Mouse (Mus musculus) stomach, postnatal 0 days (tissue): ENCODE measurements around the gene Epm2aip1. TPM values are rescaled to one million over a fixed set of nuclear protein-coding genes. Genes with fewer than 3 reads are reported as not detected.

Source experiments
- ATAC-seq: fragments of 200-750 bp; cut with Nextera tagmentation; 2 replicates; pipeline ENCODE4 v1.8.0; 2017; ENCODE audit not compliant: low FRiP score, low TSS enrichment
- DNase-seq: peaks from one replicate; pipeline ENCODE4 v3.0.0-alpha.2; 2016; ENCODE audit warnings: low spot score
- H3K27ac ChIP-seq: fragments of 300-500 bp; sonication (generic); replicated peaks from 2 replicates; pipeline ENCODE4 v1.5.1; 2014; ENCODE audit warnings: mild to moderate bottlenecking, control low read depth
- H3K27me3 ChIP-seq: fragments of 300-500 bp; sonication (generic); 2 replicates; pipeline ENCODE4 v1.6.1; 2014; ENCODE audit warnings: low read length; ENCODE audit not compliant: control insufficient read depth, insufficient read depth
- H3K36me3 ChIP-seq: fragments of 300-500 bp; sonication (generic); 2 replicates; pipeline ENCODE4 v1.6.1; 2014; ENCODE audit warnings: low read length, mixed read lengths; ENCODE audit not compliant: control insufficient read depth, insufficient read depth
- H3K4me1 ChIP-seq: fragments of 300-500 bp; sonication (generic); replicated peaks from 2 replicates; pipeline ENCODE4 v1.6.1; 2014; ENCODE audit warnings: antibody characterized with exemption; ENCODE audit not compliant: control insufficient read depth, insufficient read depth
- H3K4me2 ChIP-seq: fragments of 300-500 bp; sonication (generic); replicated peaks from 2 replicates; pipeline ENCODE4 v1.6.1; 2014; ENCODE audit warnings: low read depth, mild to moderate bottlenecking, control low read depth, moderate library complexity
- H3K4me3 ChIP-seq: fragments of 300-500 bp; sonication (generic); 2 replicates; pipeline ENCODE4 v1.5.1; 2014; ENCODE audit warnings: low read depth, low read length, control low read depth
- H3K9ac ChIP-seq: fragments of 300-500 bp; sonication (generic); 2 replicates; pipeline ENCODE4 v1.6.1; 2014; ENCODE audit warnings: mild to moderate bottlenecking, low read length, control low read depth, mixed read lengths
- H3K9me3 ChIP-seq: fragments of 300-500 bp; sonication (generic); 2 replicates; pipeline ENCODE4 v1.6.1; 2016; ENCODE audit warnings: low read length; ENCODE audit not compliant: control insufficient read depth
- CTCF ChIP-seq: IDR thresholded peaks from 2 replicates; pipeline ENCODE4 v1.5.1; 2016; ENCODE audit warnings: antibody characterized with exemption, low read depth, mild to moderate bottlenecking, moderate library complexity
- EP300 ChIP-seq: optimal IDR thresholded peaks from 2 replicates; pipeline ENCODE3; 2016; ENCODE audit warnings: antibody characterized with exemption
- WGBS: fragments of 180-500 bp; shearing (Covaris S2); extraction: QIAGEN DNeasy Blood & Tissue Kit; methylation state at CpG from one replicate; pipeline ENCODE4 v1.1.7; 2014; 5-methylcytosine and 5-hydroxymethylcytosine counted together
- polyA plus RNA-seq: library from polyadenylated mRNA; unstranded; fragments of >200 nt; fragmentation: Nextera tagmentation; extraction: Ambion mirVana; gene quantifications from 2 replicates; pipeline ENCODE4 v1.2.1, GENCODE M21; 2015

Gene Epm2aip1
- polyA plus RNA-seq, 1 experiment from 2014 or later, result 7.7 TPM

GRCm38 (mm10) chr9:111324881-111325280, 53.2 kb downstream of the Epm2aip1 start:
- TF ChIP-seq EP300, result no peak
- TF ChIP-seq CTCF, result no peak
- Histone ChIP-seq H3K9ac (no peak overlapping the region), H3K9me3 (no peaks in the 10 kb centered on the region), H3K4me2 (no peak overlapping the region), H3K27me3 (no peaks in the 10 kb centered on the region), H3K4me3 (no peak overlapping the region), H3K4me1 (no peaks in the 10 kb centered on the region), H3K27ac (no peak overlapping the region), H3K36me3 (no peaks in the 10 kb centered on the region)
- DNase-seq (no peak), ATAC-seq (no peak)
- 47% methylated on average over 2 of the region's 2 CpGs for WGBS

Other genes starting within 250 kb of the Epm2aip1 start
- 1.8 and 2.0 TPM in 2 replicates for gene Ccrl2, start 214.4 kb upstream of the Epm2aip1 start, polyA plus RNA-seq
- gene Lrrfip2, start 154.3 kb upstream of the Epm2aip1 start, polyA plus RNA-seq, result 33.2 and 34.1 TPM in 2 replicates
- gene Mlh1, start 138 bp upstream of the Epm2aip1 start, polyA plus RNA-seq, result 16.1 and 17.9 TPM in 2 replicates
- gene Trank1, start 39.8 kb downstream of the Epm2aip1 start, polyA plus RNA-seq, result 0.13 and 0.16 TPM in 2 replicates
- 0.35 and 0.44 TPM in 2 replicates for gene Dclk3, start 167.2 kb downstream of the Epm2aip1 start, polyA plus RNA-seq